Mouse (Mus musculus): ENCODE measurements around the gene Myzap. TPM values are rescaled to one million over a fixed set of nuclear protein-coding genes. Genes with fewer than 3 reads are reported as not detected.

Gene Myzap
- polyA plus RNA-seq, 1 experiment from 2014 or later: 3.7 TPM

GRCm38 (mm10) chr9:71535036-71535435 lies 57.1 kb downstream of the Myzap start:
- ATAC-seq (ENCODE audit: low FRiP score): no peak
- 87% methylated on average over 2 of the region's 2 CpGs for WGBS
- no peaks in the 10 kb centered on the region for H3K27me3 ChIP-seq
- no peak overlapping the region for H3K4me2 ChIP-seq
- no peaks in the 10 kb centered on the region for H3K9me3 ChIP-seq
- no peaks in the 10 kb centered on the region for H3K36me3 ChIP-seq
- H3K27ac ChIP-seq: no peak overlapping the region
- H3K4me3 ChIP-seq: no peak overlapping the region
- no peak overlapping the region for H3K9ac ChIP-seq
- H3K4me1 ChIP-seq (replicated peaks): no peaks in the 10 kb centered on the region

GRCm38 (mm10) chr9:71529960-71530359 lies 62.2 kb downstream of the Myzap start:
- WGBS: 71% methylated on average over 2 of the region's 2 CpGs
- Histone ChIP-seq H3K4me2 (no peak overlapping the region), H3K9me3 (no peaks in the 10 kb centered on the region), H3K4me3 (no peak overlapping the region), H3K27me3 (no peaks in the 10 kb centered on the region), H3K9ac (no peak overlapping the region), H3K27ac (no peak overlapping the region), H3K4me1 (replicated peaks) (no peaks in the 10 kb centered on the region), H3K36me3 (no peaks in the 10 kb centered on the region)
- no peak for ATAC-seq (ENCODE audit: low FRiP score)

- ATAC-seq (ENCODE audit: low FRiP score): no peak
- Histone ChIP-seq H3K9me3 (no peaks in the 10 kb centered on the region), H3K9ac (no peak overlapping the region), H3K27ac (no peak overlapping the region), H3K4me1 (replicated peaks) (no peaks in the 10 kb centered on the region), H3K36me3 (no peaks in the 10 kb centered on the region), H3K27me3 (no peaks in the 10 kb centered on the region), H3K4me2 (no peak overlapping the region), H3K4me3 (no peak overlapping the region)
- 65% methylated on average over 9 of the region's 9 CpGs for WGBS
Observed at GRCm38 (mm10) chr9:71527438-71527837, 64.7 kb downstream of the Myzap start.

- Histone ChIP-seq H3K4me2 (no peak overlapping the region), H3K9ac (no peak overlapping the region), H3K9me3 (no peaks in the 10 kb centered on the region), H3K27ac (no peak overlapping the region), H3K4me1 (replicated peaks) (no peaks in the 10 kb centered on the region), H3K4me3 (no peak overlapping the region), H3K27me3 (no peaks in the 10 kb centered on the region), H3K36me3 (no peaks in the 10 kb centered on the region)
- no peak for ATAC-seq (ENCODE audit: low FRiP score)
- 96% methylated on average over 4 of the region's 4 CpGs for WGBS
Observed at GRCm38 (mm10) chr9:71523901-71524300, 68.3 kb downstream of the Myzap start.

- ATAC-seq (ENCODE audit: low FRiP score): no peak
- Histone ChIP-seq H3K4me1 (replicated peaks) (no peaks in the 10 kb centered on the region), H3K4me2 (no peak overlapping the region), H3K27ac (no peak overlapping the region), H3K4me3 (no peak overlapping the region), H3K9me3 (no peaks in the 10 kb centered on the region), H3K9ac (no peak overlapping the region), H3K27me3 (no peaks in the 10 kb centered on the region), H3K36me3 (no peaks in the 10 kb centered on the region)
- whole genome bisulfite sequencing: 80% methylated on average over 3 of the region's 3 CpGs
Observed at GRCm38 (mm10) chr9:71519836-71520235, 72.3 kb downstream of the Myzap start.

- Histone ChIP-seq H3K36me3 (no peaks in the 10 kb centered on the region), H3K27me3 (no peaks in the 10 kb centered on the region), H3K9me3 (no peaks in the 10 kb centered on the region), H3K4me3 (no peak overlapping the region), H3K9ac (no peak overlapping the region), H3K4me1 (replicated peaks) (no peaks in the 10 kb centered on the region), H3K4me2 (no peak overlapping the region), H3K27ac (no peak overlapping the region)
- no peak for ATAC-seq (ENCODE audit: low FRiP score)
- WGBS: 90% methylated on average over 4 of the region's 4 CpGs
Observed at GRCm38 (mm10) chr9:71517487-71517886, 74.7 kb downstream of the Myzap start.

- Histone ChIP-seq H3K4me2 (no peak overlapping the region), H3K9me3 (no peaks in the 10 kb centered on the region), H3K9ac (no peak overlapping the region), H3K27me3 (no peaks in the 10 kb centered on the region), H3K27ac (no peak overlapping the region), H3K4me3 (no peak overlapping the region), H3K4me1 (replicated peaks) (no peaks in the 10 kb centered on the region), H3K36me3 (no peaks in the 10 kb centered on the region)
- ATAC-seq (ENCODE audit: low FRiP score): no peak
- 87% methylated on average over 4 of the region's 4 CpGs for WGBS
Observed at GRCm38 (mm10) chr9:71515862-71516261, 76.3 kb downstream of the Myzap start.

- Histone ChIP-seq H3K27me3 (no peaks in the 10 kb centered on the region), H3K27ac (no peak overlapping the region), H3K9ac (no peak overlapping the region), H3K4me1 (replicated peaks) (no peaks in the 10 kb centered on the region), H3K4me2 (no peak overlapping the region), H3K36me3 (no peaks in the 10 kb centered on the region), H3K4me3 (no peak overlapping the region), H3K9me3 (no peaks in the 10 kb centered on the region)
- ATAC-seq (ENCODE audit: low FRiP score): no peak
- WGBS: 77% methylated on average over 4 of the region's 4 CpGs
Observed at GRCm38 (mm10) chr9:71513566-71513965, 78.6 kb downstream of the Myzap start.

- no peaks in the 10 kb centered on the region for H3K9me3 ChIP-seq
- no peak overlapping the region for H3K4me2 ChIP-seq
- H3K36me3 ChIP-seq: no peaks in the 10 kb centered on the region
- H3K27ac ChIP-seq: no peak overlapping the region
- ATAC-seq (ENCODE audit: low FRiP score): no peak
- no peaks in the 10 kb centered on the region for H3K27me3 ChIP-seq
- no peaks in the 10 kb centered on the region for H3K4me1 ChIP-seq (replicated peaks)
- H3K4me3 ChIP-seq: no peak overlapping the region
- 85% methylated on average over 10 of the region's 10 CpGs for WGBS
- no peak overlapping the region for H3K9ac ChIP-seq
Observed at GRCm38 (mm10) chr9:71512899-71513298, 79.3 kb downstream of the Myzap start.

GRCm38 (mm10) chr9:71498391-71499182 lies 93.6 kb downstream of the Myzap start:
- WGBS: 73% methylated on average over 10 of the region's 10 CpGs
- no peak overlapping the region for H3K9ac ChIP-seq
- no peaks in the 10 kb centered on the region for H3K27me3 ChIP-seq
- H3K27ac ChIP-seq: no peak overlapping the region
- no peak overlapping the region for H3K4me3 ChIP-seq
- no peaks in the 10 kb centered on the region for H3K4me1 ChIP-seq (replicated peaks)
- H3K9me3 ChIP-seq: no peaks in the 10 kb centered on the region
- no peak for ATAC-seq (ENCODE audit: low FRiP score)
- no peaks in the 10 kb centered on the region for H3K36me3 ChIP-seq
- no peak overlapping the region for H3K4me2 ChIP-seq

GRCm38 (mm10) chr9:71496637-71497036 lies 95.5 kb downstream of the Myzap start:
- Histone ChIP-seq H3K4me2 (no peak overlapping the region), H3K9me3 (no peaks in the 10 kb centered on the region), H3K27me3 (no peaks in the 10 kb centered on the region), H3K9ac (no peak overlapping the region; the same call in 1 of the 2 replicates), H3K4me1 (replicated peaks) (peaks cover 3% of the 10 kb centered on the region; the same call in 1 of the 2 replicates), H3K36me3 (no peaks in the 10 kb centered on the region), H3K4me3 (no peak overlapping the region), H3K27ac (no peak overlapping the region)
- WGBS: 49% methylated on average over 2 of the region's 2 CpGs
- no peak for ATAC-seq (ENCODE audit: low FRiP score)

- no peak overlapping the region for H3K4me2 ChIP-seq
- H3K9me3 ChIP-seq: no peaks in the 10 kb centered on the region
- no peak overlapping the region for H3K27ac ChIP-seq
- WGBS: 63% methylated on average over 5 of the region's 5 CpGs
- H3K27me3 ChIP-seq: no peaks in the 10 kb centered on the region
- ATAC-seq (ENCODE audit: low FRiP score): no peak
- H3K4me3 ChIP-seq: no peak overlapping the region
- H3K4me1 ChIP-seq (replicated peaks): peaks cover 3% of the 10 kb centered on the region; the same call in 1 of the 2 replicates
- no peak overlapping the region for H3K9ac ChIP-seq
- no peaks in the 10 kb centered on the region for H3K36me3 ChIP-seq
Observed at GRCm38 (mm10) chr9:71493771-71494170, 98.4 kb downstream of the Myzap start.
